Mouse (Mus musculus): ENCODE results near the gene Fbxw11.
"Not testable (repeated sequence)": the region's sequence is repeated elsewhere in the genome, so short reads cannot be mapped to it uniquely, and the experiment has no call there.

Fbxw11 gene

GRCm38 (mm10) chr11:32642249-32642876 lies at the start of gene Fbxw11:
TSS of gene Fbxw11 (plus strand) at chr11:32642724.
- peak; percentile 96 for DNase-seq (ENCODE audit: low spot score)

GRCm38 (mm10) chr11:32593081-32593480 lies 49.4 kb upstream of the Fbxw11 start:
- no peak for DNase-seq (ENCODE audit: low spot score)

GRCm38 (mm10) chr11:32594122-32594521 lies 48.4 kb upstream of the Fbxw11 start:
- no peak for DNase-seq (ENCODE audit: low spot score)

GRCm38 (mm10) chr11:32600371-32600770 lies 42.2 kb upstream of the Fbxw11 start:
- DNase-seq (ENCODE audit: low spot score), result no peak

- DNase-seq (ENCODE audit: low spot score), result peak; percentile 55
Measured at GRCm38 (mm10) chr11:32601528-32602323, 40.8 kb upstream of the Fbxw11 start.

GRCm38 (mm10) chr11:32604663-32605062 lies 37.9 kb upstream of the Fbxw11 start:
- no peak for DNase-seq (ENCODE audit: low spot score)

GRCm38 (mm10) chr11:32605131-32605860 lies 37.2 kb upstream of the Fbxw11 start:
- DNase-seq (ENCODE audit: low spot score), result no peak

- DNase-seq (ENCODE audit: low spot score), result no peak
Measured at GRCm38 (mm10) chr11:32605907-32606306, 36.6 kb upstream of the Fbxw11 start.

GRCm38 (mm10) chr11:32607319-32607718 lies 35.2 kb upstream of the Fbxw11 start:
- DNase-seq (ENCODE audit: low spot score), result no peak

- DNase-seq (ENCODE audit: low spot score), result no peak
Measured at GRCm38 (mm10) chr11:32610616-32611015, 31.9 kb upstream of the Fbxw11 start.

GRCm38 (mm10) chr11:32612304-32612703 lies 30.2 kb upstream of the Fbxw11 start:
- DNase-seq (ENCODE audit: low spot score), result no peak

- no peak for DNase-seq (ENCODE audit: low spot score)
Measured at GRCm38 (mm10) chr11:32614463-32614862, 28.1 kb upstream of the Fbxw11 start.

GRCm38 (mm10) chr11:32615561-32615960 lies 27.0 kb upstream of the Fbxw11 start:
- peak; percentile 28 for DNase-seq (ENCODE audit: low spot score)

- DNase-seq (ENCODE audit: low spot score), result no peak
Measured at GRCm38 (mm10) chr11:32616091-32616490, 26.4 kb upstream of the Fbxw11 start.

- DNase-seq (ENCODE audit: low spot score), result no peak
Measured at GRCm38 (mm10) chr11:32618036-32618435, 24.5 kb upstream of the Fbxw11 start.

GRCm38 (mm10) chr11:32618641-32619040 lies 23.9 kb upstream of the Fbxw11 start:
- DNase-seq (ENCODE audit: low spot score), result not testable (repeated sequence)

- DNase-seq (ENCODE audit: low spot score), result no peak
Measured at GRCm38 (mm10) chr11:32619257-32619816, 23.2 kb upstream of the Fbxw11 start.

- DNase-seq (ENCODE audit: low spot score), result no peak
Measured at GRCm38 (mm10) chr11:32619866-32620456, 22.6 kb upstream of the Fbxw11 start.

GRCm38 (mm10) chr11:32621831-32622478 lies 20.6 kb upstream of the Fbxw11 start:
- DNase-seq (ENCODE audit: low spot score), result no peak

GRCm38 (mm10) chr11:32622479-32623190 lies 19.9 kb upstream of the Fbxw11 start:
- DNase-seq (ENCODE audit: low spot score), result no peak

GRCm38 (mm10) chr11:32623236-32623635 lies 19.3 kb upstream of the Fbxw11 start:
- no peak for DNase-seq (ENCODE audit: low spot score)
